Mouse (Mus musculus): ENCODE data around the gene Gm20696. TPM values are rescaled to one million over a fixed set of nuclear protein-coding genes. Genes with fewer than 3 reads are reported as not detected.

Gene Gm20696
- polyA plus RNA-seq, 1 experiment from 2014 or later = 7.5 TPM

DNA sequence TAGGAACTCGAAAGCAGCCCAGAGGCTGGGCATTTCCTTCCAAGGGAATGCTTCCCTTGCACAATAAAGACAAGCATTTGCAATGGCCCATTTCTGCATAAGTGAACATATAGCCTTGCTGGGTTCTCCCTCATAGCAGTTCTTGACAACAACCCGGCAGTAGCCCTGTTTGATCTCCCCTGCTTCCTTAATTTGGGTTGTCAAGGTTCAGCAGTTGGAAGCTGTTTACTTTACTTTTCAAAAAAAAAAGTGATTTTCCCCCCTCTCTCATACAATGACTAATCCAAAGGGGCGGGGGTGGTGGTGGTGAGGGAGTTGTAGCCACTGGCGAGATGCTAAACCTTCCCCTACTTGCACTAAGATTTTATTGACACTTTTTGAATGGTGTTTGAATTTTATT, 147.5 kb downstream of the Gm20696 start:
- peak overlapping the region; percentile 84 for H3K4me2 ChIP-seq (replicated peaks; ENCODE audit: low read depth, low read length)
- H3K4me1 ChIP-seq (ENCODE audit: control insufficient read depth, insufficient read depth, low read length) = 0 out of 2 replicates have a peak, but pooled peaks cover 3% of the 10 kb centered on the region
- no peak for ATAC-seq (ENCODE audit: low FRiP score, low TSS enrichment)
- H3K36me3 ChIP-seq (ENCODE audit: control insufficient read depth, insufficient read depth, low read length) = no peaks in the 10 kb centered on the region
- no peak overlapping the region; the same call in 1 of the 2 replicates for H3K27ac ChIP-seq (ENCODE audit: low read depth, low read length)
- 19% methylated on average over 4 of the region's 4 CpGs for WGBS
- peak overlapping the region; percentile 32; the same call in 1 of the 2 replicates for H3K9ac ChIP-seq (ENCODE audit: low read depth, low read length)
- H3K4me3 ChIP-seq (ENCODE audit: low read length) = peak overlapping the region; percentile 84; the same call in 1 of the 2 replicates
- no peaks in the 10 kb centered on the region for H3K27me3 ChIP-seq (ENCODE audit: control insufficient read depth, insufficient read depth, low read length)
- no peaks in the 10 kb centered on the region for H3K9me3 ChIP-seq (ENCODE audit: control insufficient read depth, low read length)

DNA sequence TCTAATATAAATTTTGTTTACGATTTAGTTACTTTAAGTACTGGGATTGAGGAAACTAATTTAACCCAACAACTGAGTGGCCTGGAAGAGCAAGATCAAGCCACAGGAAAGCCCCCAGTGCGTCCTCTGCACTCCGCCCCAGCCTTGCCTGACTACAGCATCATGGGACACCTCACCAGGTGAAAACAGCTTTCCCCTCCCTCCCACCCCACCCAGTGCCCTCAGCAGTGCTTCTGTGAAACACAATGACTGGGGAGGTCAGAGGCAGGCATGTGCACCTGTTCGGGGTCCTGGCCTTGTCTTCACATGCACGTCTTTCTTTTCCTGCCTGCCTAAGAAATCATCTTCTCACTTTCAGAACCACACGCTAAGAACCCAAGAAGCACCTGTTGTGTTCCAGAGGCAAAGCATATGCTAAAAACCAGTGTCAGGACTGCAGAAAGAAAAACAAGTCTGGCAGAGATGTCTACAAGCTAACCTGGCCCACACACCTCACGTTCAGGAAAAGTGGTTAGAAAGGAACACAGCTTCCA, 150.9 kb downstream of the Gm20696 start:
- Histone ChIP-seq H3K4me1 (ENCODE audit: control insufficient read depth, insufficient read depth, low read length) (peaks cover 8% of the 10 kb centered on the region; the same call in 1 of the 2 replicates), H3K4me2 (replicated peaks; ENCODE audit: low read depth, low read length) (no peak overlapping the region; the same call in 1 of the 2 replicates)

DNA sequence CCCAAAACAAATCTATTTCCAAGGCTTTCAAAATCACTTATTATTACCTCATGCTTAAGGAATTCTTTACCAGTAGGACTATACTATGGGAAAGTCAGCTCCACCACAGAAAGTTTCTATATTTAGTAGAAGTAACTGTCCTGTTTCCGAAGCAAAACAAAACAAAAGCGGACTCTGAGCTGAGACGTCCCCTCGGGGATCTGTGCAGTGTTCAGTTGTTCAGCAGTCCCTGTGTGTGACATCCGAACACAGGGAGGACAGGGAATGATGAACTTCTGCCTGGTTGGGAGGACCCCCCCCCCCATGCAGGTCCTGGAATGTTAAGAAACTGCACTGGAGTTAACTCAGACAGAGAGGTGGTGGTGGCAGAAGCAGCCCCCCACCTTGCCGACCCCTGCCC, 154.7 kb downstream of the Gm20696 start:
- H3K4me1 ChIP-seq (ENCODE audit: control insufficient read depth, insufficient read depth, low read length) = peaks cover 17% of the 10 kb centered on the region
- no peaks in the 10 kb centered on the region for H3K27me3 ChIP-seq (ENCODE audit: control insufficient read depth, insufficient read depth, low read length)
- ATAC-seq (ENCODE audit: low FRiP score, low TSS enrichment) = 0 out of 2 replicates have a peak, but pooled peaks have one; percentile 24
- H3K9me3 ChIP-seq (ENCODE audit: control insufficient read depth, low read length) = no peaks in the 10 kb centered on the region
- H3K4me3 ChIP-seq (ENCODE audit: low read length) = no peak overlapping the region
- H3K36me3 ChIP-seq (ENCODE audit: control insufficient read depth, insufficient read depth, low read length) = no peaks in the 10 kb centered on the region
- H3K4me2 ChIP-seq (replicated peaks; ENCODE audit: low read depth, low read length) = peak overlapping the region; percentile 0; the same call in 1 of the 2 replicates
- WGBS = 19% methylated on average over 6 of the region's 6 CpGs
- H3K27ac ChIP-seq (ENCODE audit: low read depth, low read length) = no peak overlapping the region
- H3K9ac ChIP-seq (ENCODE audit: low read depth, low read length) = 0 out of 2 replicates have a peak overlapping the region, but pooled peaks have one; percentile 3

More for the DNA sequence above, 150.9 kb downstream of the Gm20696 start:
- no peak for ATAC-seq (ENCODE audit: low FRiP score, low TSS enrichment)
- Histone ChIP-seq H3K27ac (ENCODE audit: low read depth, low read length) (0 out of 2 replicates have a peak overlapping the region, but pooled peaks have one; percentile 24), H3K9ac (ENCODE audit: low read depth, low read length) (no peak overlapping the region), H3K36me3 (ENCODE audit: control insufficient read depth, insufficient read depth, low read length) (no peaks in the 10 kb centered on the region), H3K27me3 (ENCODE audit: control insufficient read depth, insufficient read depth, low read length) (no peaks in the 10 kb centered on the region), H3K9me3 (ENCODE audit: control insufficient read depth, low read length) (no peaks in the 10 kb centered on the region), H3K4me3 (ENCODE audit: low read length) (no peak overlapping the region)
- 59% methylated on average over 7 of the region's 7 CpGs for WGBS

DNA sequence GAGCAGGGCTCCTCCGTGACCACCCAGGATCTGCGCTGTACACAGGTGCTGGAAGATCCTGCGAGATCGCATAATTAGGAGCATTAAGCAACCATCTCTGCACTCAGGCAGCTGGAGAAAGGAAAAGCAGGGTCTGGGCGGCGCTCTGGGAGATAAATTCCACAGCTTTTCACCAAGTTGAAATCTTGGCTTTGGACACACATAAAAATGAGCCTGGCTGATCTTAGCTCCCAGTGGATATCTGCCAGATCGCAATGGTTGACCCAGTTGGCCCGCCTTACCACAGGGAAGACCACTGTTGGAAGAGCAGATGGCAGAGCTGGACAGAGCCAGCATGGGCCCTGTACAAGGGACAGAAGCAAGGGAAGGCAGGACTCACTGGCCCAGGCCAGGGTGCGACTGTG, 157.4 kb downstream of the Gm20696 start:
- H3K4me1 ChIP-seq (ENCODE audit: control insufficient read depth, insufficient read depth, low read length) = peaks cover 17% of the 10 kb centered on the region
- H3K36me3 ChIP-seq (ENCODE audit: control insufficient read depth, insufficient read depth, low read length) = peaks cover 7% of the 10 kb centered on the region; the same call in 1 of the 2 replicates
- peak; percentile 17; the same call in 1 of the 2 replicates for ATAC-seq (ENCODE audit: low FRiP score, low TSS enrichment)
- no peak overlapping the region for H3K9ac ChIP-seq (ENCODE audit: low read depth, low read length)
- H3K4me2 ChIP-seq (replicated peaks; ENCODE audit: low read depth, low read length) = no peak overlapping the region
- 83% methylated on average over 9 of the region's 9 CpGs for WGBS
- peak overlapping the region; percentile 53; the same call in 1 of the 2 replicates for H3K27ac ChIP-seq (ENCODE audit: low read depth, low read length)
- H3K4me3 ChIP-seq (ENCODE audit: low read length) = no peak overlapping the region
- H3K9me3 ChIP-seq (ENCODE audit: control insufficient read depth, low read length) = no peaks in the 10 kb centered on the region
- H3K27me3 ChIP-seq (ENCODE audit: control insufficient read depth, insufficient read depth, low read length) = no peaks in the 10 kb centered on the region

DNA sequence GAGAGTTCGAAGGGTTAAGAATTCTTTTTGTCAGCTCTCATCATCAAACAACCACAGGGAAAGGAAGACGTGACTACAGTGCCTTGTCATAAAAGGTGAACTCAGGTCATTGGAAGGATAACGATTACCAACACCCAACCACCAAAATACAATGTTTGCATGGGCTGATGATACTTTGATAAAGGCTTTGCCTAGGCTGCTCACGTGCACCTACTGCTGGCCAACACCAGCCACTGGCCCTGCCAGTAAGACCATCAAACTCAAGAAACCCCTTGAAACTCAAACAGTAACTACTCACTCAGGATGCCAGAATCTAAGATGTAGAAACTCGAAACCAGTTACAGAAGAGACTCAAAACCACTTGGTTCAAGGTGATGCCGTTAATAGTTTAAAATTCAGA, 159.8 kb downstream of the Gm20696 start:
- 74% methylated on average over 6 of the region's 6 CpGs for WGBS
- H3K4me3 ChIP-seq (ENCODE audit: low read length) = no peak overlapping the region
- peaks cover 7% of the 10 kb centered on the region; the same call in 1 of the 2 replicates for H3K36me3 ChIP-seq (ENCODE audit: control insufficient read depth, insufficient read depth, low read length)

DNA sequence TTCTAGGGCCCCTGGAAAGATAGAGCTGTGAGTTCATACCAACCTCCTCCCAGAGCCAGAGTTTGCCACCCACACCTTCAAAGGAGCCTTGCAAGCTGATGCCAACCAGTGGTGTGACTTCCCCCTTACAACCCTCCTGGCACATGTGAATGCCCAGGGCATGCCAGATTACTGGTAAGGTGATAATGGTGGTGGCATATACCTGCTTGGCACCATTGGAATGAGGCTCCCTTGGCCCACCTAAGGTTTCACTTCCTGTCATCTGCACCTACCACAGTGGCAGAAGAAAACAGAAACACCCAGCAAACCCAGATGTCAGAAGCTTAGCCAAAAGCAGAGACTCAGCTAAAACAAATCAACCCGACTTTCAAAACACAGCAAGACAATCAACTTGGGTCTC, 162.9 kb downstream of the Gm20696 start:
- 89% methylated on average over 1 of the region's 1 CpGs for WGBS
- Histone ChIP-seq H3K4me1 (ENCODE audit: control insufficient read depth, insufficient read depth, low read length) (no peaks in the 10 kb centered on the region), H3K9me3 (ENCODE audit: control insufficient read depth, low read length) (no peaks in the 10 kb centered on the region), H3K4me3 (ENCODE audit: low read length) (no peak overlapping the region), H3K27ac (ENCODE audit: low read depth, low read length) (no peak overlapping the region), H3K27me3 (ENCODE audit: control insufficient read depth, insufficient read depth, low read length) (no peaks in the 10 kb centered on the region), H3K4me2 (replicated peaks; ENCODE audit: low read depth, low read length) (no peak overlapping the region), H3K9ac (ENCODE audit: low read depth, low read length) (no peak overlapping the region), H3K36me3 (ENCODE audit: control insufficient read depth, insufficient read depth, low read length) (peaks cover 7% of the 10 kb centered on the region; the same call in 1 of the 2 replicates)
- no peak for ATAC-seq (ENCODE audit: low FRiP score, low TSS enrichment)

More for the DNA sequence above, 159.8 kb downstream of the Gm20696 start:
- Histone ChIP-seq H3K4me1 (ENCODE audit: control insufficient read depth, insufficient read depth, low read length) (peaks cover 9% of the 10 kb centered on the region), H3K9me3 (ENCODE audit: control insufficient read depth, low read length) (no peaks in the 10 kb centered on the region), H3K27ac (ENCODE audit: low read depth, low read length) (no peak overlapping the region), H3K4me2 (replicated peaks; ENCODE audit: low read depth, low read length) (no peak overlapping the region), H3K9ac (ENCODE audit: low read depth, low read length) (no peak overlapping the region), H3K27me3 (ENCODE audit: control insufficient read depth, insufficient read depth, low read length) (no peaks in the 10 kb centered on the region)
- no peak for ATAC-seq (ENCODE audit: low FRiP score, low TSS enrichment)

DNA sequence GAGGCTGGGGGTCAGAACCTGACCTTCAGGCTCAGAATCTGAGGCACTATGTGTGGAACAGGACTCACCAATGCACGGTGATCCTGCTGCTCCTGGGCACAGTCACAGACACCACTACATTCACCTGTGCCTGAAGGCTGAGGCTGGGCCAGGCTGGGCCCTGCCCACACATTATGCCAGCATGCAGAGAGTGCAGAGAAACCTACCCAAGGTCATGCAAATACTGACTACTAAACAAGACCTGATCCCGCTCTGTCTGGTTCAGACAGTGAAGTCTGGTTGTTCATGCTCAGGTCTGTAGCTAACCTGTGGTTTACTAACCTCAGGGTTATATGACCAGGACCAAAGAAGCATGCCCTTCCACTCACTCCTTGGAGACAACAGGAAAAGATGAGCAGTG, 163.9 kb downstream of the Gm20696 start:
- Histone ChIP-seq H3K36me3 (ENCODE audit: control insufficient read depth, insufficient read depth, low read length) (peaks cover 7% of the 10 kb centered on the region; the same call in 1 of the 2 replicates), H3K4me2 (replicated peaks; ENCODE audit: low read depth, low read length) (no peak overlapping the region), H3K4me1 (ENCODE audit: control insufficient read depth, insufficient read depth, low read length) (0 out of 2 replicates have a peak, but pooled peaks cover 5% of the 10 kb centered on the region), H3K27ac (ENCODE audit: low read depth, low read length) (no peak overlapping the region), H3K9me3 (ENCODE audit: control insufficient read depth, low read length) (no peaks in the 10 kb centered on the region), H3K27me3 (ENCODE audit: control insufficient read depth, insufficient read depth, low read length) (no peaks in the 10 kb centered on the region), H3K9ac (ENCODE audit: low read depth, low read length) (no peak overlapping the region), H3K4me3 (ENCODE audit: low read length) (no peak overlapping the region)
- no peak for ATAC-seq (ENCODE audit: low FRiP score, low TSS enrichment)
- 71% methylated on average over 2 of the region's 2 CpGs for WGBS

DNA sequence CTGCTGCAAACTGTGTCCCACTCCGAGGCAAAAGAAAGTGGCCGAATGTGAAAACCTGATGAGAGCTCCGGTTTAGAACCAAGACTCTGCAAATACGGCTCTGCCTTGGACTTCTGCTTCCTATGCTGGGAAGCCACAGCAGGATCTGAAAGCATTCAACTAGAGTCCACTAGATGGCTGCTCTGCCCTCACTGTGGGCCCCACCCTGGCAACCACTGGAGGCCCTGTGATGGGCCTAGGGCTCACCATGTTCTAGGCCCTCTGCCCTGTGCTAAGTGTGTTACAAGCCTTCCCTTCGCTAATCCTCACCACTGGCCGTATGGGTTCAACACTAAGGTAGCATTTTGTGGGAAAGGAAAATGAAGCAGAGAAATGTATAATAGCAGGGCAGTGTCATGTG, 164.3 kb downstream of the Gm20696 start:
- no peak overlapping the region for H3K9ac ChIP-seq (ENCODE audit: low read depth, low read length)
- WGBS = 88% methylated on average over 6 of the region's 6 CpGs
- no peaks in the 10 kb centered on the region for H3K9me3 ChIP-seq (ENCODE audit: control insufficient read depth, low read length)
- H3K36me3 ChIP-seq (ENCODE audit: control insufficient read depth, insufficient read depth, low read length) = peaks cover 7% of the 10 kb centered on the region; the same call in 1 of the 2 replicates
- H3K4me2 ChIP-seq (replicated peaks; ENCODE audit: low read depth, low read length) = no peak overlapping the region
- no peaks in the 10 kb centered on the region for H3K27me3 ChIP-seq (ENCODE audit: control insufficient read depth, insufficient read depth, low read length)
- H3K4me3 ChIP-seq (ENCODE audit: low read length) = no peak overlapping the region
- H3K4me1 ChIP-seq (ENCODE audit: control insufficient read depth, insufficient read depth, low read length) = 0 out of 2 replicates have a peak, but pooled peaks cover 5% of the 10 kb centered on the region
- no peak for ATAC-seq (ENCODE audit: low FRiP score, low TSS enrichment)
- H3K27ac ChIP-seq (ENCODE audit: low read depth, low read length) = no peak overlapping the region

DNA sequence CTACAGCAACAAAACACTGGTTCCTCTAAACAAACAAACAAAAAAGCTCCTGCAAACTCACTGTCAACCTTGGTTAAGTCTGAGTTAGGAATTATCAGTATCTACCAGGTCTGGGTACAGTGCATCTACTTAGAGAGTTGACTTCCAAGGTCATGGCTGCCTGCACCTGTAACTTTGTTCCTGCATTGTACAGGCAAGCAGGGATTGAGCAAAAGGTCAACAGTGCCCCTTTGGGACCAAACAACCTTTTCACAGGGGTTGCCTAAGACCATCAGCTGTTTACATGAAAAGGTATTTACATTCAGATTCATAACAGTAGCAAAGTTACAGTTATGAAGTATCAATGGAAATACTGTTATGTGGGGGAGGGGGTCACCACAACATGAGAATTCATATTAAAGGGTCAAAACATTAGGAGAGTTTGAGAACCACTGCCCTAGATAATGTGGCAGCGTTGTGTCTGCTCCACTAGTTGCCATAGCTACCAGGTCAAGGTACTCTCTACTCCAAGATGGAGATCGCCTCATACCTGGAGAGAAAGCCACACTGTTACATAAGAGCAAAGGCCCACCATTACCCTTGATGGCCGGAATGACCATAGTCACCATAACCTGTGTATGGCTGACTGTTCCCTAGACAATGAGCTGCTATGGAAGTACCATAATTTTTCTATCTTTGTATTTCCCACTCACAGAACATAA, 165.9 kb downstream of the Gm20696 start:
- ATAC-seq (ENCODE audit: low FRiP score, low TSS enrichment) = no peak
- WGBS = 92% methylated on average over 3 of the region's 3 CpGs
- no peak overlapping the region for H3K4me3 ChIP-seq (ENCODE audit: low read length)

More for the DNA sequence above, 165.9 kb downstream of the Gm20696 start:
- Histone ChIP-seq H3K4me2 (replicated peaks; ENCODE audit: low read depth, low read length) (no peak overlapping the region), H3K27ac (ENCODE audit: low read depth, low read length) (no peak overlapping the region), H3K9me3 (ENCODE audit: control insufficient read depth, low read length) (no peaks in the 10 kb centered on the region), H3K9ac (ENCODE audit: low read depth, low read length) (no peak overlapping the region), H3K36me3 (ENCODE audit: control insufficient read depth, insufficient read depth, low read length) (no peaks in the 10 kb centered on the region; the same call in 1 of the 2 replicates), H3K4me1 (ENCODE audit: control insufficient read depth, insufficient read depth, low read length) (peaks cover 9% of the 10 kb centered on the region; the same call in 1 of the 2 replicates), H3K27me3 (ENCODE audit: control insufficient read depth, insufficient read depth, low read length) (no peaks in the 10 kb centered on the region)
